Mouse (Mus musculus) midbrain, postnatal 0 days (tissue): ENCODE results near the gene Hils1. TPM values are rescaled to one million over a fixed set of nuclear protein-coding genes. Genes with fewer than 3 reads are reported as not detected.
"Not testable (repeated sequence)": the region's sequence is repeated elsewhere in the genome, so short reads cannot be mapped to it uniquely, and the experiment has no call there.

Source experiments
- ATAC-seq: fragments of 200-750 bp; cut with Nextera tagmentation; 2 replicates; pipeline ENCODE4 v1.8.0; 2017; ENCODE audit warnings: moderate number of reproducible peaks, mild to moderate bottlenecking, moderate TSS enrichment, moderate library complexity; ENCODE audit not compliant: low FRiP score
- DNase-seq: peaks from one replicate; pipeline ENCODE4 v3.0.0-alpha.2; 2015; ENCODE audit warnings: low spot score
- H3K27ac ChIP-seq: fragments of 300-500 bp; sonication (generic); 2 replicates; pipeline ENCODE4 v1.5.1; 2014; ENCODE audit warnings: low read depth, mild to moderate bottlenecking, low read length, mixed read lengths
- H3K27me3 ChIP-seq: fragments of 300-500 bp; sonication (generic); 2 replicates; pipeline ENCODE4 v1.6.1; 2014; ENCODE audit warnings: low read length, control low read depth, mixed read lengths; ENCODE audit not compliant: insufficient read depth
- H3K36me3 ChIP-seq: fragments of 300-500 bp; sonication (generic); 2 replicates; pipeline ENCODE4 v1.6.1; 2014; ENCODE audit warnings: low read length, control low read depth, mixed read lengths; ENCODE audit not compliant: insufficient read depth
- H3K4me1 ChIP-seq: fragments of 300-500 bp; sonication (generic); 2 replicates; pipeline ENCODE4 v1.6.1; 2014; ENCODE audit warnings: mild to moderate bottlenecking, control low read depth, antibody characterized with exemption, low read length, mixed read lengths; ENCODE audit not compliant: insufficient read depth
- H3K4me2 ChIP-seq: fragments of 300-500 bp; sonication (generic); 2 replicates; pipeline ENCODE4 v1.6.1; 2014; ENCODE audit warnings: low read depth, mild to moderate bottlenecking, low read length, mixed read lengths; ENCODE audit not compliant: poor library complexity, severe bottlenecking
- H3K4me3 ChIP-seq: fragments of 300-500 bp; sonication (generic); 2 replicates; pipeline ENCODE4 v1.5.1; 2014; ENCODE audit warnings: low read depth, mild to moderate bottlenecking, low read length, moderate library complexity
- H3K9ac ChIP-seq: fragments of 300-500 bp; sonication (generic); replicated peaks from 2 replicates; pipeline ENCODE4 v1.6.1; 2014; ENCODE audit warnings: mild to moderate bottlenecking, low read length, moderate library complexity, mixed read lengths; ENCODE audit not compliant: poor library complexity, severe bottlenecking
- H3K9me3 ChIP-seq: fragments of 300-500 bp; sonication (generic); 2 replicates; pipeline ENCODE4 v1.6.1; 2016; ENCODE audit warnings: low read length, control low read depth
- CTCF ChIP-seq: IDR thresholded peaks from 2 replicates; pipeline ENCODE4 v1.5.1; 2016; ENCODE audit warnings: antibody characterized with exemption, mild to moderate bottlenecking
- WGBS: fragments of 180-500 bp; shearing (Covaris S2); extraction: QIAGEN DNeasy Blood & Tissue Kit; methylation state at CpG from one replicate; pipeline ENCODE4 v1.1.7; 2014; 5-methylcytosine and 5-hydroxymethylcytosine counted together
- polyA plus RNA-seq: library from polyadenylated mRNA; unstranded; fragments of >200 nt; fragmentation: Nextera tagmentation; extraction: Ambion mirVana; gene quantifications from 2 replicates; pipeline ENCODE4 v1.2.1, GENCODE M21; 2015
- total RNA-seq: library from RNA; depleted of rRNA; stranded (reverse); fragments of >200 nt; gene quantifications from 2 replicates; pipeline ENCODE4 v1.2.3, GENCODE M21; 2014

Gene Hils1
- total and polyA plus RNA-seq, 2 experiments from 2014 or later = not detected

GRCm38 (mm10) chr11:94955103-94955502, 12.3 kb upstream of the Hils1 start:
- WGBS = 71% methylated on average over 9 of the region's 9 CpGs
- Histone ChIP-seq H3K4me2 (no peak overlapping the region), H3K4me3 (no peak overlapping the region), H3K9me3 (no peaks in the 10 kb centered on the region), H3K4me1 (no peaks in the 10 kb centered on the region), H3K36me3 (no peaks in the 10 kb centered on the region), H3K27me3 (no peaks in the 10 kb centered on the region), H3K9ac (no peak overlapping the region), H3K27ac (no peak overlapping the region)
- no peak for TF ChIP-seq CTCF
- ATAC-seq = no peak
- DNase-seq = no peak

DNA sequence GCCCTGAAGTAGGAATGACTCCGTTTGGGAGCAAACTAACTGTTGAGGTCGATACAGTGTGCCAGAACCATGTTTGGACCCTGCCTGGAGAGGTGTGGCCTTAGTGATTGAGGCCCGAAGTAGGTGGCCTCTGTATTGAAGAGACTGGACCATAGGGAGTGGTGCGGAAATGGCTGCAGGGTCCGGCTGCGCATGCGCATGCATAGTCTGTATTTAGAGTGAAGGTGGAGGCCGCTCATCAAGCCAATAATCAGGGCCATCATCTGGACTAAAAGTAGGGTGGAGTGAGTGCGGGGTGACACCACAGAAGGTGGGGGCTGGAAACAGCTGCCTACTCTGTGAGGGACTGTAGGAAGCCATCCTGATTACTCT, 9.7 kb upstream of the Hils1 start:
- WGBS = 87% methylated on average over 9 of the region's 9 CpGs
- Histone ChIP-seq H3K4me3 (no peak overlapping the region), H3K4me2 (no peak overlapping the region), H3K27me3 (no peaks in the 10 kb centered on the region), H3K9me3 (no peaks in the 10 kb centered on the region), H3K9ac (no peak overlapping the region), H3K27ac (no peak overlapping the region), H3K36me3 (no peaks in the 10 kb centered on the region), H3K4me1 (no peaks in the 10 kb centered on the region)
- ATAC-seq = no peak
- TF ChIP-seq CTCF = no peak
- DNase-seq = no peak

DNA sequence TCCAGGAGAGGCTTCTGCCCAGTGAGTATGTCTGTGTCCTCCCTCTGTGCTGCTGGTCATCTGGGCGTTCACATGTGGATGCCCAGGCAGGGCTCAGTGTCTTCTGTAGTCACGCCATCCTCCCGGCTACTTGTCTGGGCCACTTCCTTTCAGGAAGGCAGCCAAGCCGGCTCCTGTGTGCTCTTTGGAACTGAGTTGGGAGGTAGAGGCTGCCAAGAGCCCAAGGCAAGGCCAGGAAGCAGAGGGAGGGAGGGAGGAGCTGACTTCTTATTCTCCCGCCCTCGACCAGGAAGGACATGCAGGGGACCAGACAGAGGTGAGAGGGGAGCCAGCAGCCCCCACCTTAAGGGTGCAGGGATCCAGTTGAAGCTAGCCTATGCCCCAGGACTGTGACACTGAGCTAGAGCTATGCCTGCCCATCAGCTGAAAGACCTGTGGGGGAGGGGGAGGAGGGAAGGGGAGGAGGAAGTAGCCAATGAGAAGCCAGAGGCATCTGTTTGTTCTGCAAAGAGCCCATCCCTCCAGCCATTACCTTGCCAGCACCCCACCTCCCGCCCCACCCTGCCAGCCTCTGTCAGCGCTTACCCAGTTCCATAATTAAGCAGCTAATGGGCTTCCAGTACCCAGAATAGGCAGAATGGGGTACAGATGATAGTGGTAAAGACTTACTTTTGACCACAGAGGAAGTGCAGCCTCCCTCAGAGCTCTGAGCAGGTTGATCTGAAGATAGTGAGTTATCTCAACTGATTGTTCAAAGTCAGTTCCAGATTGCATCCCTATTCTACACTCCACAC, 9.1 kb upstream of the Hils1 start:
- 25% methylated on average over 8 of the region's 8 CpGs for WGBS
- Histone ChIP-seq H3K4me3 (no peak overlapping the region), H3K9me3 (no peaks in the 10 kb centered on the region), H3K36me3 (no peaks in the 10 kb centered on the region), H3K9ac (no peak overlapping the region), H3K4me1 (no peaks in the 10 kb centered on the region), H3K27ac (no peak overlapping the region), H3K27me3 (no peaks in the 10 kb centered on the region), H3K4me2 (no peak overlapping the region)
- no peak for TF ChIP-seq CTCF
- DNase-seq (peak; percentile 80), ATAC-seq (no peak)

GRCm38 (mm10) chr11:94962534-94963101, 4.8 kb upstream of the Hils1 start:
- Histone ChIP-seq H3K9ac (no peak overlapping the region), H3K4me3 (no peak overlapping the region), H3K4me1 (no peaks in the 10 kb centered on the region), H3K27ac (no peak overlapping the region), H3K4me2 (no peak overlapping the region), H3K9me3 (no peaks in the 10 kb centered on the region), H3K36me3 (no peaks in the 10 kb centered on the region), H3K27me3 (no peaks in the 10 kb centered on the region)
- WGBS = 81% methylated on average over 5 of the region's 5 CpGs
- no peak for TF ChIP-seq CTCF
- no peak for DNase-seq
- ATAC-seq = no peak

GRCm38 (mm10) chr11:94968187-94968586, 794 bp downstream of the Hils1 start:
- H3K9me3 ChIP-seq = no peaks in the 10 kb centered on the region
- H3K4me2 ChIP-seq = no peak overlapping the region
- 68% methylated on average over 7 of the region's 7 CpGs for WGBS
- H3K36me3 ChIP-seq = no peaks in the 10 kb centered on the region
- H3K27me3 ChIP-seq = no peaks in the 10 kb centered on the region
- H3K9ac ChIP-seq = no peak overlapping the region
- DNase-seq (peak; percentile 26), ATAC-seq (no peak)
- no peak for TF ChIP-seq CTCF
- no peak overlapping the region for H3K27ac ChIP-seq
- no peaks in the 10 kb centered on the region for H3K4me1 ChIP-seq
- no peak overlapping the region for H3K4me3 ChIP-seq

- H3K4me2 ChIP-seq, H3K9me3 ChIP-seq, H3K4me1 ChIP-seq, H3K27me3 ChIP-seq, H3K27ac ChIP-seq, H3K4me3 ChIP-seq, ATAC-seq, H3K9ac ChIP-seq, H3K36me3 ChIP-seq, DNase-seq: not testable (repeated sequence)
- WGBS = 92% methylated on average over 4 of the region's 4 CpGs
Observed at GRCm38 (mm10) chr11:94969709-94970108, 2.3 kb downstream of the Hils1 start.
